Mouse (Mus musculus) kidney, adult 2 months (tissue): ENCODE measurements at regions not wholly inside any gene's neighbourhood (a gene's known extent, or its start where the extent isn't known, plus 50 kb on each side); places are given as distances from the start of the nearest gene placed in this dataset.
"Not testable (repeated sequence)": the region's sequence is repeated elsewhere in the genome, so short reads cannot be mapped to it uniquely, and the experiment has no call there.

Experiments used
- CTCF ChIP-seq: fragments of 200-500 bp; conservative IDR thresholded peaks from 2 replicates; pipeline ENCODE4 v1.5.1; 2011; ENCODE audit warnings: low read depth, mild to moderate bottlenecking, control low read depth, low read length, moderate library complexity, mixed read lengths; ENCODE audit not compliant: insufficient read depth, insufficient read length
- POLR2A ChIP-seq: fragments of 200-500 bp; IDR thresholded peaks from one replicate; pipeline ENCODE4 v1.6.1; 2011; ENCODE audit warnings: low read depth, low read length, control low read depth

DNA sequence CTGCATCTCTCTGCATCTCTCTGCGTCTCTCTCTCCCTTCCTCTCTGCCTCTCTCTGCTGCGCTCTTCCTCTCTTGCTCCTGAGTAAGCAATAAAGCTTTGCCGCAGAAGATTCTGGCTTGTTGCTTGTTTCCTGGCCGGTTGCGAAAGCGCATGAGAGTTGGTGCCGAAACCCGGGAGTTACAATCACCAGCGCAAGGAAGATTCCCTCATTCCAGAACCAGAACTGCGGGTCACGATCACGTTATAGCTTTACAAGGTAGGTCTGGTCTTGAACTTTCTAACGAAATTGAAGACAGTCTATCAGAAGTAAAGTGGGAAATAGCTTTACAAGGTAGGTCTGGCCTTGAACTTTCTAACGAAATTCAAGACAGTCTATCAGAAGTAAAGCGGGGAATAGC, 217.9 kb upstream of the Ptprz1 start:
- TF ChIP-seq CTCF, POLR2A: not testable (repeated sequence)
